Mouse (Mus musculus) limb, embryonic 15.5 days (tissue): ENCODE data around the gene Bmyc. TPM values are rescaled to one million over a fixed set of nuclear protein-coding genes. Genes with fewer than 3 reads are reported as not detected.
"Not testable (repeated sequence)": the region's sequence is repeated elsewhere in the genome, so short reads cannot be mapped to it uniquely, and the experiment has no call there.

Experiments
- ATAC-seq: fragments of 200-750 bp; cut with Nextera tagmentation; 2 replicates; pipeline ENCODE4 v1.8.0; 2017; ENCODE audit warnings: low read depth, moderate TSS enrichment; ENCODE audit not compliant: insufficient number of reproducible peaks, low FRiP score, low TSS enrichment
- H3K27ac ChIP-seq: fragments of 300-500 bp; sonication (generic); 2 replicates; pipeline ENCODE4 v1.5.1; 2015; ENCODE audit warnings: moderate library complexity, mild to moderate bottlenecking, inconsistent platforms
- H3K27me3 ChIP-seq: fragments of 300-500 bp; sonication (generic); 2 replicates; pipeline ENCODE4 v1.6.1; 2015; ENCODE audit warnings: inconsistent platforms
- H3K36me3 ChIP-seq: fragments of 300-500 bp; sonication (generic); 2 replicates; pipeline ENCODE4 v1.6.1; 2015; ENCODE audit warnings: inconsistent platforms
- H3K4me1 ChIP-seq: fragments of 300-500 bp; sonication (generic); 2 replicates; pipeline ENCODE4 v1.6.1; 2015; ENCODE audit warnings: inconsistent platforms
- H3K4me2 ChIP-seq: fragments of 300-500 bp; sonication (generic); 2 replicates; pipeline ENCODE4 v1.6.1; 2015; ENCODE audit warnings: mild to moderate bottlenecking, inconsistent platforms
- H3K4me3 ChIP-seq: fragments of 300-500 bp; sonication (generic); 2 replicates; pipeline ENCODE4 v1.5.1; 2015; ENCODE audit warnings: mild to moderate bottlenecking, inconsistent platforms
- H3K9ac ChIP-seq: fragments of 300-500 bp; sonication (generic); 2 replicates; pipeline ENCODE4 v1.6.1; 2015; ENCODE audit warnings: inconsistent platforms
- H3K9me3 ChIP-seq: fragments of 300-500 bp; sonication (generic); 2 replicates; pipeline ENCODE4 v1.6.1; 2016; ENCODE audit warnings: inconsistent platforms
- WGBS: fragments of 180-500 bp; shearing (Covaris S2); methylation state at CpG from one replicate; pipeline ENCODE4 v1.1.7; 2015; 5-methylcytosine and 5-hydroxymethylcytosine counted together
- polyA plus RNA-seq: library from polyadenylated mRNA; unstranded; fragments of >200 nt; fragmentation: Nextera tagmentation; extraction: Ambion mirVana; gene quantifications from 2 replicates; pipeline ENCODE4 v1.2.1, GENCODE M21; 2015

The Bmyc gene
- polyA plus RNA-seq, 1 experiment from 2014 or later: 94.5 TPM

DNA sequence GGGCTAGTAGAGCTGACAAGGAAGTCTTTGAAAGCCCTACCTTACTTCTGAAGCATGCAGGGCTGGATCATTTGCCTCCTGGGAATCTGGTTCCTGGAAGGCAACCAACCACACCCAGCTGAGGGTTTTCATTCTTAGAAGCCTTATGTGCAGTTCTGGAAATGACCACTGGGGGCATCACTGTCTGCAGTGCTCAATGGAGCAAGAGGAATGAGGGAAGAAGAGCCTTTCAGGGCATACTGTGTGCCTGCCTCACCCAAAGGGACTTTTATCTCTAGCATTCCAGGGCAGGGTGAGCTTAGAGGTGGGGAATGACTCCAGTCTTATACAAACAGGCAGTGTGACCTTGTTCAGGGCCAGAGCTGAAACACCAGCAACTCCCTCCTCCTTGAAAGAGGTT is 11.9 kb upstream of the Bmyc start:
- H3K4me3 ChIP-seq: no peak overlapping the region
- no peaks in the 10 kb centered on the region for H3K9me3 ChIP-seq
- H3K27ac ChIP-seq: no peak overlapping the region
- H3K9ac ChIP-seq: no peak overlapping the region
- no peaks in the 10 kb centered on the region for H3K27me3 ChIP-seq
- H3K4me2 ChIP-seq: no peak overlapping the region
- H3K4me1 ChIP-seq: peaks cover 4% of the 10 kb centered on the region; the same call in 1 of the 2 replicates
- no peak for ATAC-seq
- H3K36me3 ChIP-seq: no peaks in the 10 kb centered on the region

DNA sequence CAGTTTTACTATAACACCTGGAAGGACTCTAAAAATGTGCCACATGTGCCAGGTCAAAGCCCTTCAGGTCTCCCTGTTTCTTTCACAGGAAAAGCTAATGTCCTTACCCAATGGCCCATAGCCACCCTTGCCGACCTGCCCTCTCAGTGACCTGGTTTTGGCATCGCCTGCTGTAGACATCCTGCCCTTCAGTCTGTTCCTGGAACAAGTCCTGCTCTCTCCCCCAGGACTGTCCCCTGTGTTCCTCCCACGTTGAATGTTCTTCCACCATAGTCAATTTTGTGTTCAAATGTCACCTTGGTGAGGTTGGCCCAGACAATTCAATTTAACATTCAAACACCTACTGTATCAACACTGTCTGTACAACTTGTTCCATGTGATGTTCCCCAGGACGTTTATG is 9.6 kb upstream of the Bmyc start:
- Histone ChIP-seq H3K36me3 (no peaks in the 10 kb centered on the region), H3K9ac (no peak overlapping the region), H3K9me3 (no peaks in the 10 kb centered on the region), H3K4me2 (no peak overlapping the region), H3K27ac (no peak overlapping the region), H3K27me3 (no peaks in the 10 kb centered on the region), H3K4me1 (peaks cover 4% of the 10 kb centered on the region; the same call in 1 of the 2 replicates), H3K4me3 (no peak overlapping the region)
- 56% methylated on average over 4 of the region's 4 CpGs for WGBS
- no peak for ATAC-seq

DNA sequence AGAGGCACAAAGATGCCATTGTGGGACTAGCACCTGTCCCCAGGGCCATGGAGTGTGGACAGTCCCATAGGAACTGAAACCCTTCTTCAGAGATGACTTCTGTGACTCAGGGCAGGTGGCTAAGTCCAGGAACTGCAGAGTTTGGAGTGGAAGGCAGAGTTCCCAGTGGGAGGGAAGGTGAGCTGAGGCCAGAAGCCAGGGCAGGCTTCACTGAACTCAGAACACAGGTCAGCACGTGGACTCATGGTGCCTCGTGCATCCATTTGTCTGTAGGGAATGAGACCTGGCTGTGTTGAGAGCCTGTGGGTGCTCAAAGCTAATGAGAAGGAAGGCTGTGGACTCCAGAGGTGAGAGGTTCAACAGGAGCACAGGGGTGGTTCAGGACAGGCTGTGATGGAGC is 7.8 kb upstream of the Bmyc start:
- Histone ChIP-seq H3K27me3 (no peaks in the 10 kb centered on the region), H3K9ac (no peak overlapping the region), H3K4me1 (peaks cover 4% of the 10 kb centered on the region; the same call in 1 of the 2 replicates), H3K27ac (no peak overlapping the region), H3K4me2 (no peak overlapping the region), H3K36me3 (no peaks in the 10 kb centered on the region), H3K9me3 (no peaks in the 10 kb centered on the region), H3K4me3 (no peak overlapping the region)
- 79% methylated on average over 2 of the region's 2 CpGs for WGBS
- ATAC-seq: no peak

DNA sequence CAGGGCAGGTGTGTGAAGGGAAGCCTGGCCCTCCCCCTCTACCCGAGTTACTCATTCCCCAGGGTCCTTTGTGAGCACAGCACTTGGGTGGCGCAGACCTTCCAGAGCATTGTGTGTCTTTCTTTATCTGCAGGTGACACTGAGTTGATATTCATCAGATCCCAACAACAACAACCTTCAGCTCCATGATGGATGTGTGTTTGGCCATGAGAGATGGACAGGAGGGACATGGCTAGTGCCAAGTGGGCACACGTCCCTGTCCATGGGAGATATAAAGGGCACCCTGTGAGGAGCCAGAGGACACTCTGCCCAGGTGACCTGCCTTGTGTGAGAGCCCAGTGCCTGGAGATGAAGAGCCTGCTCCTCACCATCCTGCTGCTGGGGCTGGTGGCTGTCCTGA is 6.8 kb upstream of the Bmyc start, which contains the start of gene Obp2a:
Gene Obp2a, plus strand, starts transcription at position 301 of the 400 bp plus-strand sequence.
- H3K27me3 ChIP-seq, ATAC-seq: not testable (repeated sequence)
- 83% methylated on average over 3 of the region's 3 CpGs for WGBS

DNA sequence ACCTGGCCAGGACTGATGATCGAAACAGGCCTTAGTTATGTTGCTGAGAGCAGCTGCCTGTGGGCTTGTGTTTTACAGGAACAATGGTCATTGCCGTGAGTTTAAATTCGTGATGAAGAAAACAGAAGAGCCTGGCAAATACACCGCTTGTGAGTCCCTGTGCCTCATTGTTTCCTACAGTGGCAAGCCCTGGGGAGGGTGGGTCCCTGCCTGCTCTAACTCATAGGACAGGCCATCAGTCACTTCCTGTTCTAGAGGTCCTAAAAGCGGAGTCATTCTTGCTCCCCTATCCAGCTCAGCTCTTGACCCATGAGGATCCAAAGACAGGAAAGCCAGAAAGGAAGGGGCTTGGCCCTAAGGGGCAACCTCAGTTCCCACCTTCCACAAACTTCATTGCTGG is 5.5 kb upstream of the Bmyc start:
- no peak overlapping the region for H3K4me3 ChIP-seq
- H3K9me3 ChIP-seq: no peaks in the 10 kb centered on the region
- H3K36me3 ChIP-seq: no peaks in the 10 kb centered on the region
- whole genome bisulfite sequencing: 71% methylated on average over 5 of the region's 5 CpGs
- H3K4me1 ChIP-seq: no peaks in the 10 kb centered on the region
- no peak overlapping the region for H3K27ac ChIP-seq
- ATAC-seq: no peak
- no peak overlapping the region for H3K9ac ChIP-seq
- no peaks in the 10 kb centered on the region for H3K27me3 ChIP-seq
- H3K4me2 ChIP-seq: no peak overlapping the region

More for the DNA sequence above, 6.8 kb upstream of the Bmyc start, which contains the start of gene Obp2a:
- H3K9me3 ChIP-seq, H3K27ac ChIP-seq, H3K9ac ChIP-seq, H3K4me3 ChIP-seq, H3K4me2 ChIP-seq, H3K4me1 ChIP-seq, H3K36me3 ChIP-seq: not testable (repeated sequence)

DNA sequence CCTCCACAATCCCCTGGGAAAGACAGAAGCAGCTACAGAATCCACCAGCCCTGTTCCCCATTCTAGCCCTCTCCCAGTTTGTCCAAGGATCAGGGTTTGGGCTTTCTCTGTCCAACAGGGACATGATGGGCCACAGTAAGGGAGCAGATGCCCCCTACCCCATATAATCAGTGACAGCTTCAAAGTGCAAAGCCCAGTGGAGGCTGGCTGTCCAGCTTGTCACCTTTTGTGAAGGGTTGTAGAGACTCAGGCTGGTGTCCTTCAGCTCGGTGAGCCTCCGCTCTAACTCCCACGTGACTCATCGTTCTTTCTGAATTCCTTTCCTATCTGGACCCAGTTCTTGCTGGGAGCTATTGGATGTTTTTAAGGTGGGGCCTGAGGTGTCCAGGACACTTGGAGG is 2.8 kb upstream of the Bmyc start:
- no peak for ATAC-seq
- H3K27me3 ChIP-seq: no peaks in the 10 kb centered on the region

DNA sequence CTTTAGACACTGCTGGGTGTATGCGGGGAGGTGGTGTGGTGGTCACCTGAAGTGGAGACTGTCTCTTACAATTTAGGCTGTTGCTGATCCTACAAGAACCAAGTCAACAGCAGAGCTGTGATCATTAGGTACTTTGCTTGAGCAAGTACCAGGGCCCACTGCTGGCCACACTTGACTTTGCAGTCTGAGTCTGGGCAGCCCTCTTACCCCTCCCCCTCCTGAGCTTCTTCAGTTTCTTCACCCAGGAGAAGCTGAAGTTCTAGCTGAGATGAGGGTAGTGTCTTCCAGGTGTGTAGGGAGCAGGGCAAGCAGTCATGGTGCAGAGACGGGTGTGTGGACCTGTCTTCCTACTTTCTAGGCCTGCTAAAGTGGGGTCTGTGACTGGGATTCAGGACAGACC is 1.6 kb downstream of the Bmyc start:
- Histone ChIP-seq H3K9me3 (no peaks in the 10 kb centered on the region), H3K4me2 (no peak overlapping the region), H3K4me3 (no peak overlapping the region), H3K36me3 (peaks cover 8% of the 10 kb centered on the region; the same call in 1 of the 2 replicates), H3K4me1 (peaks cover 15% of the 10 kb centered on the region), H3K27ac (no peak overlapping the region), H3K9ac (no peak overlapping the region), H3K27me3 (no peaks in the 10 kb centered on the region)
- WGBS: 76% methylated on average over 2 of the region's 2 CpGs
- ATAC-seq: no peak

More for the DNA sequence above, 2.8 kb upstream of the Bmyc start:
- Histone ChIP-seq H3K36me3 (peaks cover 4% of the 10 kb centered on the region; the same call in 1 of the 2 replicates), H3K27ac (no peak overlapping the region), H3K4me1 (peaks cover 11% of the 10 kb centered on the region), H3K4me2 (no peak overlapping the region), H3K9ac (no peak overlapping the region), H3K9me3 (no peaks in the 10 kb centered on the region), H3K4me3 (no peak overlapping the region)
- WGBS: 78% methylated on average over 4 of the region's 4 CpGs

DNA sequence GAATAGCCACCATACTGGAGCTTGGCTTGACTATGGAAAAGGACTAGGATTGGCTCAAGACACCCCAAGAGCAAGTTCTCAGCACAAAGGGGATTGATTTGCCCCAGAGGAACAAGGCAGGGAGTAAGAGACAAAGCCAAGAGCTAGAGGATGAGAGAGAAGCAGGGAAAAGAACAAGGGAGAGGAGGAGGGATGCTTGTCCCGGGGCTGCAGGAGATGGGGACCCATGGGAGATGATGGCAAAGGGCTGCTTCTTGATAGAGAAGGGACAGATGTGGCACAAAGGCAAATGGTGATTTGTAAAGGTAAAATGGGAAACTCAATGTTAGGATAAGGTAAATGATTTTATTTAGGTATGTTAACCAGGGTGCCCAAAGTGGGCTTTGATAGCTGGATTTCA is 2.5 kb downstream of the Bmyc start:
- not testable (repeated sequence) for H3K9me3 ChIP-seq, H3K27ac ChIP-seq, H3K4me3 ChIP-seq, H3K36me3 ChIP-seq, H3K27me3 ChIP-seq, H3K4me2 ChIP-seq, ATAC-seq, H3K9ac ChIP-seq
- WGBS: 96% methylated on average over 1 of the region's 1 CpGs
- H3K4me1 ChIP-seq: peaks cover 15% of the 10 kb centered on the region

DNA sequence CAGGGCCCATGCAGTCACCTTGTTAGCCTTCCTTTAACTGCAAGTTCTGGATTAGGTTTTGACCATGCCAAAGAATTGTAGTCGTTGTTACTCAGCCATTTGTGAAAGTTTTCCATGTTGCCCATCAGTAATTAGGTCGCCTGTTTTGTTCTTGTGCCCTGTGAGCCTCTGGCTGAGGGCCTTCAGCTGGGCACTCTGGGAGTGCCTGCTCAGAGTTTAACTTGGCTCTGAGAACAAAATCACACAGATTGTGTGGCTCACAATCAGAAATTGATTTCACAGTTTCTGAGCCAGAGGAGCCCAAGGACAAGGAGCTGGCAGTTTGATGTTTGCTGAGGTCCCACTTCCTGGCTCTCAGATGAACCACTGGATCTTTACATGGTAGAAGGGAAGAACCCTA is 3.3 kb downstream of the Bmyc start:
- WGBS: 57% methylated on average over 2 of the region's 2 CpGs
- peaks cover 15% of the 10 kb centered on the region for H3K4me1 ChIP-seq
- not testable (repeated sequence) for H3K27me3 ChIP-seq, H3K4me3 ChIP-seq, H3K36me3 ChIP-seq, H3K27ac ChIP-seq, ATAC-seq, H3K4me2 ChIP-seq, H3K9me3 ChIP-seq, H3K9ac ChIP-seq

DNA sequence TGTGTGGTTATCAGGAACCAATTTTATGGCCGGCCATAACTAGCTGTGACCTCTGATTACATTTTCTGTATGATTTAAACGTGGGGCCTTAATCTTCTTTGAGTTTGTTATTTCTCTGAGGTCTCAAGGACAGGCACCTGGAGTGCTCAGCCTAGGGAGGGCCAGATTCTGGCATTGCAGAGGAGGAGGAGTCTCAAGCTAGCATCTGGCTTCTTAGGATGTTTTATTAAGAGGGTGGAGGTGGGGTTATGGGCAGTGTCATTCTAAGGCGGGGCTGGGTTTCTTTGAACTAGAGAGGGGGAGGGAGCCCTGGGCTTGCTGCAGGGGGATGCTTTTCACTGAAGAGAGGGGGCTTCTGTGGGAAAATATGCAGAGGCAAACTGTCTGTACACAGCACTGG is 5.1 kb downstream of the Bmyc start:
- not testable (repeated sequence) for H3K36me3 ChIP-seq

DNA sequence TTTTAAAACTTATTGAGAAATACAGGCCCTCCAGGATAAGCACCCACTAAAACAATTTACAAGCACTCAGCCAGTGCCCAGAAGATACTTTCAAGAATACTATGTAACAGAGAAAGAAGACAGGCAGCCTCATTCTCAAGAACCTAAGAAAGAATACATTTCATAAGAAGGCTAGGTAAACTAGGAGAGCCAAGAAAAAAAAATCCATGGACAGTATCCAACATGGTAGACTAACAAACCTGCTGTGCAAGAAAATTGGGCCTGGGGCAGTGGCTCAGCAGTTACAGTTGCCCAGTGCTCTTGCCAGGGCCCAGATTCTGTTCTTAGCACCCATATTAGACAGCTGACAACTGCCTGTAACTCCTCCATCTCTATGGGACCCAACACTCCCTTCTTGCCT is 10.7 kb downstream of the Bmyc start:
- no peak for ATAC-seq
- Histone ChIP-seq H3K27me3 (no peaks in the 10 kb centered on the region), H3K27ac (no peak overlapping the region), H3K36me3 (no peaks in the 10 kb centered on the region), H3K9me3 (no peaks in the 10 kb centered on the region), H3K4me3 (no peak overlapping the region), H3K9ac (no peak overlapping the region), H3K4me1 (no peaks in the 10 kb centered on the region), H3K4me2 (no peak overlapping the region)

More for the DNA sequence above, 5.1 kb downstream of the Bmyc start:
- H3K9ac ChIP-seq, H3K4me3 ChIP-seq, H3K27ac ChIP-seq, H3K9me3 ChIP-seq, ATAC-seq, H3K4me2 ChIP-seq, H3K27me3 ChIP-seq: not testable (repeated sequence)
- peaks cover 15% of the 10 kb centered on the region for H3K4me1 ChIP-seq
- 21% methylated on average over 3 of the region's 3 CpGs for WGBS

DNA sequence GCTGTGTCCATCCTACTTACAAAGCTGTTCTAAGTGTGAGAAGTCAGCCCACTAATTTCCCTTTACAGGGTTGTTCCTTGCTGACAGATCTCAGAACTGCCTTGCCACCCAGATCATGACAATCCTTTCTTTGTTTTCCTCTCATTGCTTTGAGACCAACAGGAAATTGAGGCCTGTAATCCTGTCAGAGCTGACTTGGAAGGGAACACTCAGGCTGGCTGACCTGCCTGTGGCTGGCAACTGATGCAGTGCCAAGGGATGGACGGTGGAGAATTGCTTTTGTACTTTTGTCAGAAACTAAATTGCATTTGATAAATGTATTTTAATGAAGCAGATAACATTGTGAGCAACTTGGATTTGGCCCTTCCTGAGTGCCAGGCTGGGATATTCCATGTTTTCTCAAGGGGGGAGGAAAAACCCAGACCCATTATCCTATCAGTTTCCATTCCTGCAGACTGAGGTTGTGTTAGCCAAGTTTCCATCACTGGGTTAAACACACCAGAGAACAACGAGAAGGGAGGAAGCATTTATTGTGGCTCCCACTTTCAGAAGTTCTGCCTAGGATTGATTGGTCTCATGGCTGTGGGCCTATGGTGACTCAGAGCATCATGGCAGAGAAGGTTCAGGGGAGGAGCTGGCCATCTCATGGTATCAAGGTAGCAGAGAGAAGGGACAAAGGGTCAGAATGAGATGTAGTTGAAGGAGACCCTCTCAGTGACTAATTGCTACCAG is 26.8 kb downstream of the Bmyc start:
- no peak overlapping the region for H3K9ac ChIP-seq
- no peaks in the 10 kb centered on the region for H3K9me3 ChIP-seq
- H3K4me2 ChIP-seq: no peak overlapping the region
- H3K4me3 ChIP-seq: no peak overlapping the region
- H3K27ac ChIP-seq: no peak overlapping the region
- H3K27me3 ChIP-seq: no peaks in the 10 kb centered on the region
- H3K36me3 ChIP-seq: no peaks in the 10 kb centered on the region
- H3K4me1 ChIP-seq: no peaks in the 10 kb centered on the region
- no peak for ATAC-seq
- 59% methylated on average over 2 of the region's 2 CpGs for WGBS

DNA sequence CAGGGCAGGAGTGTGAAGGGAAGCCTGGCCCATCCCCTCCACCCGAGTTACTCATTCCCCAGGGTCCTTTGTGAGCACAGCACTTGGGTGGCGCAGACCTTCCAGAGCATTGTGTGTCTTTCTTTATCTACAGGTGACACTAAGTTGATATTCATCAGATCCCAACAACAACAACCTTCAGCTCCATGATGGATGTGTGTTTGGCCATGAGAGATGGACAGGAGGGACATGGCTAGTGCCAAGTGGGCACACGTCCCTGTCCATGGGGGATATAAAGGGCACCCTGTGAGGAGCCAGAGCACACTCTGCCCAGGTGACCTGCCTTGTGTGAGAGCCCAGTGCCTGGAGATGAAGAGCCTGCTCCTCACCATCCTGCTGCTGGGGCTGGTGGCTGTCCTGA is 30.2 kb downstream of the Bmyc start, which contains the start of gene Obp2b:
Gene Obp2b, plus strand, starts transcription at position 301 of the 400 bp plus-strand sequence.
- not testable (repeated sequence) for H3K4me1 ChIP-seq, H3K4me2 ChIP-seq, H3K9me3 ChIP-seq, H3K36me3 ChIP-seq, H3K4me3 ChIP-seq, H3K27ac ChIP-seq, ATAC-seq, H3K9ac ChIP-seq, H3K27me3 ChIP-seq
- WGBS: 86% methylated on average over 3 of the region's 3 CpGs
